Mouse (Mus musculus): Measurements from ENCODE around the gene Fkbp11.
"Not testable (repeated sequence)": the region's sequence is repeated elsewhere in the genome, so short reads cannot be mapped to it uniquely, and the experiment has no call there.

Fkbp11 gene

GRCm38 (mm10) chr15:98727443-98728321 lies at the start of gene Fkbp11:
Gene Fkbp11 (minus strand): TSS chr15:98728198.
- DNase-seq, result peak; percentile 78

GRCm38 (mm10) chr15:98777762-98778161 lies 49.8 kb upstream of the Fkbp11 start, which contains the start of gene Wnt10b:
Gene Wnt10b (minus strand): TSS chr15:98778150.
- no peak for DNase-seq

GRCm38 (mm10) chr15:98777005-98777616 lies 49.1 kb upstream of the Fkbp11 start:
- DNase-seq, result no peak

GRCm38 (mm10) chr15:98776280-98777004 lies 48.4 kb upstream of the Fkbp11 start:
- peak; percentile 27 for DNase-seq

- DNase-seq, result no peak
Observed at GRCm38 (mm10) chr15:98775533-98775932, 47.5 kb upstream of the Fkbp11 start.

- no peak for DNase-seq
Observed at GRCm38 (mm10) chr15:98774096-98774495, 46.1 kb upstream of the Fkbp11 start.

- peak; percentile 25 for DNase-seq
Observed at GRCm38 (mm10) chr15:98772511-98773211, 44.7 kb upstream of the Fkbp11 start.

GRCm38 (mm10) chr15:98771813-98772425 lies 43.9 kb upstream of the Fkbp11 start:
- no peak for DNase-seq

GRCm38 (mm10) chr15:98768259-98768658 lies 40.3 kb upstream of the Fkbp11 start:
- no peak for DNase-seq

GRCm38 (mm10) chr15:98765929-98766328 lies 37.9 kb upstream of the Fkbp11 start:
- no peak for DNase-seq

GRCm38 (mm10) chr15:98762670-98763529 lies 34.9 kb upstream of the Fkbp11 start, which contains the start of gene Arf3:
Gene Arf3 (minus strand): TSS chr15:98763214.
- peak; percentile 97 for DNase-seq

GRCm38 (mm10) chr15:98762201-98762621 lies 34.2 kb upstream of the Fkbp11 start:
- peak; percentile 73 for DNase-seq

- no peak for DNase-seq
Observed at GRCm38 (mm10) chr15:98754125-98754524, 26.1 kb upstream of the Fkbp11 start.

- DNase-seq, result no peak
Observed at GRCm38 (mm10) chr15:98753021-98753423, 25.0 kb upstream of the Fkbp11 start.

- DNase-seq, result no peak
Observed at GRCm38 (mm10) chr15:98749093-98749492, 21.1 kb upstream of the Fkbp11 start.

- no peak for DNase-seq
Observed at GRCm38 (mm10) chr15:98747296-98747695, 19.3 kb upstream of the Fkbp11 start.

GRCm38 (mm10) chr15:98746344-98746965 lies 18.5 kb upstream of the Fkbp11 start:
- DNase-seq, result no peak

- DNase-seq, result not testable (repeated sequence)
Observed at GRCm38 (mm10) chr15:98743863-98744262, 15.9 kb upstream of the Fkbp11 start.

GRCm38 (mm10) chr15:98742766-98743428 lies 14.9 kb upstream of the Fkbp11 start:
- no peak for DNase-seq

- DNase-seq, result no peak
Observed at GRCm38 (mm10) chr15:98740219-98740618, 12.2 kb upstream of the Fkbp11 start.

Data from kidney, adult 18-20 months (tissue).